Mouse (Mus musculus) myocyte (in vitro differentiated cells): ENCODE measurements at regions not wholly inside any gene's neighbourhood (a gene's known extent, or its start where the extent isn't known, plus 50 kb on each side); places are given as distances from the start of the nearest gene placed in this dataset.

Experiments used
- MAX ChIP-seq: IDR thresholded peaks from one replicate; pipeline ENCODE4 v1.6.1; 2011; ENCODE audit warnings: low read depth, mild to moderate bottlenecking, control low read depth
- POLR2A ChIP-seq: IDR thresholded peaks from one replicate; pipeline ENCODE4 v1.6.1; 2011; ENCODE audit warnings: low read depth, mild to moderate bottlenecking, control low read depth, moderate library complexity; ENCODE audit not compliant: insufficient read length
- POLR2AphosphoS2 ChIP-seq: IDR thresholded peaks from one replicate; pipeline ENCODE4 v1.6.1; 2011; ENCODE audit warnings: low read depth, control low read depth; ENCODE audit not compliant: insufficient read length
- REST ChIP-seq: IDR thresholded peaks from one replicate; pipeline ENCODE4 v1.6.1; 2011; ENCODE audit warnings: mild to moderate bottlenecking, control low read depth, moderate library complexity; ENCODE audit not compliant: insufficient read depth, insufficient read length

- TF ChIP-seq MAX (no peak), REST (no peak), POLR2A (no peak), POLR2AphosphoS2 (no peak)
These were observed 456.7 kb downstream of the Isl1 start for GRCm38 (mm10) chr13:115852689-115853356.
